Mouse (Mus musculus) yolk sac, embryonic 10.5 days (tissue): Measurements from ENCODE around the gene Tbl1x.
"Not testable (repeated sequence)": the region's sequence is repeated elsewhere in the genome, so short reads cannot be mapped to it uniquely, and the experiment has no call there.

Source experiments
- DNase-seq: peaks from one replicate; pipeline ENCODE4 v3.0.0-alpha.2; 2017; ENCODE audit warnings: low spot score

Gene Tbl1x

GRCm38 (mm10) chrX:77510371-77511300 is at the start of gene Tbl1x:
Tbl1x (plus strand) TSS chrX:77511013.
- peak; percentile 90 for DNase-seq

GRCm38 (mm10) chrX:77469216-77469615 is 41.6 kb upstream of the Tbl1x start:
- DNase-seq = no peak

GRCm38 (mm10) chrX:77472858-77473257 is 38.0 kb upstream of the Tbl1x start:
- no peak for DNase-seq

- DNase-seq = peak; percentile 34
Measured at GRCm38 (mm10) chrX:77473511-77473910, 37.3 kb upstream of the Tbl1x start.

- no peak for DNase-seq
Measured at GRCm38 (mm10) chrX:77474551-77474950, 36.3 kb upstream of the Tbl1x start.

GRCm38 (mm10) chrX:77477526-77477925 is 33.3 kb upstream of the Tbl1x start:
- DNase-seq = no peak

GRCm38 (mm10) chrX:77487922-77488799 is 22.7 kb upstream of the Tbl1x start:
- no peak for DNase-seq

- DNase-seq = no peak
Measured at GRCm38 (mm10) chrX:77490127-77490526, 20.7 kb upstream of the Tbl1x start.

GRCm38 (mm10) chrX:77509149-77509548 is 1.7 kb upstream of the Tbl1x start:
- peak; percentile 85 for DNase-seq

GRCm38 (mm10) chrX:77509776-77510175 is 1.0 kb upstream of the Tbl1x start:
- no peak for DNase-seq

GRCm38 (mm10) chrX:77511301-77511993 is 634 bp downstream of the Tbl1x start:
- DNase-seq = peak; percentile 48

GRCm38 (mm10) chrX:77511994-77512485 is 1.2 kb downstream of the Tbl1x start:
- DNase-seq = no peak

GRCm38 (mm10) chrX:77517274-77518085 is 6.7 kb downstream of the Tbl1x start:
- DNase-seq = no peak

- no peak for DNase-seq
Measured at GRCm38 (mm10) chrX:77518929-77519328, 8.1 kb downstream of the Tbl1x start.

- no peak for DNase-seq
Measured at GRCm38 (mm10) chrX:77522842-77523375, 12.1 kb downstream of the Tbl1x start.

GRCm38 (mm10) chrX:77525179-77525578 is 14.4 kb downstream of the Tbl1x start:
- no peak for DNase-seq

GRCm38 (mm10) chrX:77528401-77528800 is 17.6 kb downstream of the Tbl1x start:
- DNase-seq = no peak

- DNase-seq = no peak
Measured at GRCm38 (mm10) chrX:77530997-77531396, 20.2 kb downstream of the Tbl1x start.

- DNase-seq = peak; percentile 17
Measured at GRCm38 (mm10) chrX:77533922-77534321, 23.1 kb downstream of the Tbl1x start.

GRCm38 (mm10) chrX:77539770-77540169 is 29.0 kb downstream of the Tbl1x start:
- DNase-seq = not testable (repeated sequence)

GRCm38 (mm10) chrX:77544003-77544402 is 33.2 kb downstream of the Tbl1x start:
- no peak for DNase-seq
